Mouse (Mus musculus): Measurements from ENCODE around the gene Slc1a2. TPM values are rescaled to one million over a fixed set of nuclear protein-coding genes. Genes with fewer than 3 reads are reported as not detected.

Slc1a2 gene
- polyA plus RNA-seq, 1 experiment from 2014 or later = 22.3 TPM

DNA sequence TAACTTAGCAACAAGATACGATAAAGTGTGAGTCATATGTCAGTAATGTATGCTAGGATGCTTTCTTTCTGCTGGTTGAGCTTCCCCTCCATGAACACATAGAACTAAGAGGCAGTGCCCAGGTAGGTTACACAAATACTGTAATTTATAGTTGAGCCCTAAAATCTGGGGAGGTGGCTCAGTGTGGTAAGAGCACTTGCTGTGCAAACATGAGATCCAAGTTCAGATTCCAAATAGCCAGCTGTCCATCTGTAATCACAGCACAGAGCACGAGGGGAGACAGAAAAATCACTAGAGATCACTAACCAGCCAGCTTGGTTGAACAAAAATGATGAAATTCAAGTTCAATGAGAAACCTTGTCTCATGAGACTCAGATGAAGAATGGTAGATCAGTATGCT lies 63.4 kb downstream of the Slc1a2 start:
- no peak overlapping the region for H3K9ac ChIP-seq (replicated peaks)
- WGBS = 80% methylated on average over 2 of the region's 2 CpGs
- no peaks in the 10 kb centered on the region for H3K36me3 ChIP-seq
- H3K27ac ChIP-seq (replicated peaks) = no peak overlapping the region
- H3K9me3 ChIP-seq (replicated peaks) = no peaks in the 10 kb centered on the region
- no peaks in the 10 kb centered on the region for H3K27me3 ChIP-seq (replicated peaks)
- no peaks in the 10 kb centered on the region for H3K4me1 ChIP-seq
- no peak for ATAC-seq (ENCODE audit: low FRiP score)
- H3K4me3 ChIP-seq (replicated peaks) = no peak overlapping the region
- no peak overlapping the region for H3K4me2 ChIP-seq

DNA sequence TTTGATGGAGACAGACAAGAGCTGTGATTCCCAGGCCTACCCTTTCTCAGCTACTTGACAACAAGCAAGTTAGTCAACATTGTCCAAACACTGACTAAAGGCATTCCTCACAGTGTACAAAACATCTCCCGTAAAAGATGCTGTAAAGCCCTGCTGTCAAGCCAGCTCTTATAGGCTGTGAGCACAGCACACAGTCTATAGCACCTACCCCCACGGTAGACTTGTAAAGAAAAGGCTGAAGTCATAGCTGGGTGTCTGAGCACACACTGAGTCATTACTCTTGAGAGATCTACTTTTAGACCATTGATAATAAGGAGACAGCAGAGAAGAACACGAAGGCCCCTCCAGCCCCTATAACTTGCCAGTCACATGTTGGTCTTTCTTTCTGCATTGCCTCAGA lies 66.6 kb downstream of the Slc1a2 start:
- Histone ChIP-seq H3K27ac (replicated peaks) (no peak overlapping the region), H3K9me3 (replicated peaks) (no peaks in the 10 kb centered on the region), H3K27me3 (replicated peaks) (no peaks in the 10 kb centered on the region), H3K36me3 (no peaks in the 10 kb centered on the region), H3K4me3 (replicated peaks) (no peak overlapping the region), H3K4me1 (peaks cover 4% of the 10 kb centered on the region; the same call in 1 of the 2 replicates), H3K4me2 (no peak overlapping the region), H3K9ac (replicated peaks) (no peak overlapping the region)
- ATAC-seq (ENCODE audit: low FRiP score) = no peak
- WGBS = 65% methylated on average over 3 of the region's 3 CpGs

- 36% methylated on average over 5 of the region's 5 CpGs for WGBS
- no peak overlapping the region; the same call in 1 of the 2 replicates for H3K27ac ChIP-seq (replicated peaks)
- ATAC-seq (ENCODE audit: low FRiP score) = no peak
- H3K4me3 ChIP-seq (replicated peaks) = no peak overlapping the region
- H3K4me1 ChIP-seq = peaks cover 21% of the 10 kb centered on the region
- H3K9me3 ChIP-seq (replicated peaks) = no peaks in the 10 kb centered on the region
- no peak overlapping the region for H3K4me2 ChIP-seq
- no peaks in the 10 kb centered on the region for H3K36me3 ChIP-seq
- no peak overlapping the region for H3K9ac ChIP-seq (replicated peaks)
- H3K27me3 ChIP-seq (replicated peaks) = no peaks in the 10 kb centered on the region
Observed at GRCm38 (mm10) chr2:102730386-102730785, 71.9 kb downstream of the Slc1a2 start.

- Histone ChIP-seq H3K27me3 (replicated peaks) (no peaks in the 10 kb centered on the region), H3K9me3 (replicated peaks) (no peaks in the 10 kb centered on the region), H3K4me3 (replicated peaks) (no peak overlapping the region), H3K36me3 (no peaks in the 10 kb centered on the region), H3K27ac (replicated peaks) (no peak overlapping the region; the same call in 1 of the 2 replicates), H3K4me1 (peaks cover 21% of the 10 kb centered on the region), H3K9ac (replicated peaks) (no peak overlapping the region), H3K4me2 (no peak overlapping the region)
- ATAC-seq (ENCODE audit: low FRiP score) = no peak
- WGBS = 45% methylated on average over 8 of the region's 8 CpGs
Observed at GRCm38 (mm10) chr2:102730788-102731187, 72.3 kb downstream of the Slc1a2 start.

GRCm38 (mm10) chr2:102733128-102733527 lies 74.7 kb downstream of the Slc1a2 start:
- H3K36me3 ChIP-seq = peaks cover 5% of the 10 kb centered on the region; the same call in 1 of the 2 replicates
- H3K9me3 ChIP-seq (replicated peaks) = no peaks in the 10 kb centered on the region
- no peak overlapping the region for H3K27ac ChIP-seq (replicated peaks)
- H3K27me3 ChIP-seq (replicated peaks) = no peaks in the 10 kb centered on the region
- no peak overlapping the region for H3K4me2 ChIP-seq
- ATAC-seq (ENCODE audit: low FRiP score) = no peak
- no peak overlapping the region for H3K9ac ChIP-seq (replicated peaks)
- peaks cover 21% of the 10 kb centered on the region for H3K4me1 ChIP-seq
- 91% methylated on average over 4 of the region's 4 CpGs for WGBS
- H3K4me3 ChIP-seq (replicated peaks) = no peak overlapping the region

DNA sequence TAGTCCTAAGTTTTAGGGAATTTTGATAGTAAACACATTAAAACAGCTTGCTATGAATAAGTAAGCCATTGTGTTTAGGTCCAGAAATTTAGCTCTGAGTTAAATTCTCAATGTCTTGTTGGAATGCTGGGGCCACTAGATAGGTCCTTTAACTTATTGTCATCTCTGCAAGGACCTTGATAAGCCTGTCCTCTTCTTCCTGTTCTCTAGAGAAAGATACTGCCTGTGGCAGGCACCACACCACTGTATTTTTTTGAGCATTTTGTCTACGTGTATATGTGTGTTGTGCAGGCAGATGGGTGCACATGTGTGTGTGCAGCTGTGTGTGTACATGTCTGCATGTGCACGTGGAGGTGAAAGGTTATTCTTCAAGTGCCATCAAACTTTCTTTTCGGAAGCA lies 75.6 kb downstream of the Slc1a2 start:
- H3K4me2 ChIP-seq = no peak overlapping the region
- no peaks in the 10 kb centered on the region for H3K9me3 ChIP-seq (replicated peaks)
- no peak overlapping the region for H3K27ac ChIP-seq (replicated peaks)
- H3K9ac ChIP-seq (replicated peaks) = no peak overlapping the region
- ATAC-seq (ENCODE audit: low FRiP score) = no peak
- no peaks in the 10 kb centered on the region for H3K27me3 ChIP-seq (replicated peaks)
- peaks cover 12% of the 10 kb centered on the region for H3K36me3 ChIP-seq
- 88% methylated on average over 3 of the region's 3 CpGs for WGBS
- no peak overlapping the region for H3K4me3 ChIP-seq (replicated peaks)
- peaks cover 21% of the 10 kb centered on the region for H3K4me1 ChIP-seq

DNA sequence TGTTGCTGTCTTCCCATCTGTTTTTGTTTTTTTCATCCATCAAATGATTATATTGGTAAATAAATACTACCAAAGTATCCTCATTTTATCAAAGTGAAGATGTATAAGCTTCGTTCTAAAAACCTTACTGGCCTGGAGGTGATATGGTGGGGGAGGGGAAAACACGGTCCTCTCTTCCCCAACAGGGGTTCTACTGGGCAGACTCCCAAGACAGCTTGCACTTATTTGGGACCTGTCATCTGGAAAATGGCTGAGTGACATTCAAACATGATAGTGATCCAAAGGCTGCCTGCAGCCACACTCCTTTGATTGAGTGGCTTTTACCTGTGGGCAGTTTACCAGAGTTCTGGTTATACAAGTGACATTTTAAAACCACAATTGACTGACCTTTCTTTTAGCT lies 76.6 kb downstream of the Slc1a2 start:
- WGBS = 79% methylated on average over 2 of the region's 2 CpGs
- Histone ChIP-seq H3K27ac (replicated peaks) (no peak overlapping the region), H3K4me3 (replicated peaks) (no peak overlapping the region), H3K4me1 (peaks cover 17% of the 10 kb centered on the region), H3K9me3 (replicated peaks) (no peaks in the 10 kb centered on the region), H3K36me3 (peaks cover 17% of the 10 kb centered on the region), H3K9ac (replicated peaks) (no peak overlapping the region), H3K4me2 (no peak overlapping the region), H3K27me3 (replicated peaks) (no peaks in the 10 kb centered on the region)
- no peak for ATAC-seq (ENCODE audit: low FRiP score)

GRCm38 (mm10) chr2:102735811-102736210 lies 77.4 kb downstream of the Slc1a2 start:
- no peak for ATAC-seq (ENCODE audit: low FRiP score)
- Histone ChIP-seq H3K4me1 (peaks cover 9% of the 10 kb centered on the region), H3K27me3 (replicated peaks) (no peaks in the 10 kb centered on the region), H3K4me3 (replicated peaks) (no peak overlapping the region), H3K9me3 (replicated peaks) (no peaks in the 10 kb centered on the region), H3K36me3 (peaks cover 21% of the 10 kb centered on the region), H3K9ac (replicated peaks) (no peak overlapping the region), H3K27ac (replicated peaks) (no peak overlapping the region), H3K4me2 (no peak overlapping the region)
- 93% methylated on average over 9 of the region's 9 CpGs for WGBS

- 0 out of 2 replicates have a peak, but pooled peaks cover 4% of the 10 kb centered on the region for H3K4me1 ChIP-seq
- H3K4me2 ChIP-seq = no peak overlapping the region
- no peak overlapping the region for H3K9ac ChIP-seq (replicated peaks)
- H3K27ac ChIP-seq (replicated peaks) = no peak overlapping the region
- 92% methylated on average over 5 of the region's 5 CpGs for WGBS
- no peak for ATAC-seq (ENCODE audit: low FRiP score)
- H3K9me3 ChIP-seq (replicated peaks) = no peaks in the 10 kb centered on the region
- H3K36me3 ChIP-seq = peaks cover 21% of the 10 kb centered on the region
- no peak overlapping the region for H3K4me3 ChIP-seq (replicated peaks)
- H3K27me3 ChIP-seq (replicated peaks) = no peaks in the 10 kb centered on the region
Observed at GRCm38 (mm10) chr2:102736490-102736889, 78.0 kb downstream of the Slc1a2 start.

GRCm38 (mm10) chr2:102738852-102739251 lies 80.4 kb downstream of the Slc1a2 start:
- 84% methylated on average over 1 of the region's 1 CpGs for WGBS
- no peak overlapping the region for H3K9ac ChIP-seq (replicated peaks)
- no peak for ATAC-seq (ENCODE audit: low FRiP score)
- H3K27me3 ChIP-seq (replicated peaks) = no peaks in the 10 kb centered on the region
- H3K9me3 ChIP-seq (replicated peaks) = no peaks in the 10 kb centered on the region
- H3K4me2 ChIP-seq = no peak overlapping the region
- no peak overlapping the region for H3K4me3 ChIP-seq (replicated peaks)
- no peaks in the 10 kb centered on the region for H3K4me1 ChIP-seq
- H3K27ac ChIP-seq (replicated peaks) = no peak overlapping the region
- H3K36me3 ChIP-seq = peaks cover 21% of the 10 kb centered on the region

DNA sequence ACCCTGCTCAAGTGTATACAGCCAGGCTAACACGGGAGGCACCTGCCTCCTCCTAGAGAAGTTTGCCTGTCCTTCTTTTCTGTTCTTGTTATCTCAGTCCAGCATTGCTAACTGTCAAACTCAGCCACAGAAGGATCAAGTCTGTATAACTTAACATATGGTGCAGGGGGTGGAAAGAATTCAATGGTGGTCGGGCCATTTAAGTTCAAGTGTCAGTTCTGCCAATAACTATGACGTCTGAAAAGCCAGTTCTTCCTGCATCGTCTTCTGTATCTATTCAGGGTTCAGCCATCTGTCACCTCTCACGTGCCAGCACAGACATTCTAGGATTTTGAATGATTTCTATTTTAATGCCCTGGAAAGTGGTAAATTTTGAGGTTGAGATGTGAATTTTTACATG lies 84.2 kb downstream of the Slc1a2 start:
- no peak overlapping the region for H3K4me3 ChIP-seq (replicated peaks)
- 77% methylated on average over 5 of the region's 5 CpGs for WGBS
- no peak overlapping the region for H3K4me2 ChIP-seq
- no peaks in the 10 kb centered on the region for H3K27me3 ChIP-seq (replicated peaks)
- H3K4me1 ChIP-seq = peaks cover 12% of the 10 kb centered on the region
- no peak overlapping the region for H3K9ac ChIP-seq (replicated peaks)
- no peak overlapping the region for H3K27ac ChIP-seq (replicated peaks)
- H3K36me3 ChIP-seq = peaks cover 18% of the 10 kb centered on the region
- H3K9me3 ChIP-seq (replicated peaks) = no peaks in the 10 kb centered on the region
- ATAC-seq (ENCODE audit: low FRiP score) = no peak

DNA sequence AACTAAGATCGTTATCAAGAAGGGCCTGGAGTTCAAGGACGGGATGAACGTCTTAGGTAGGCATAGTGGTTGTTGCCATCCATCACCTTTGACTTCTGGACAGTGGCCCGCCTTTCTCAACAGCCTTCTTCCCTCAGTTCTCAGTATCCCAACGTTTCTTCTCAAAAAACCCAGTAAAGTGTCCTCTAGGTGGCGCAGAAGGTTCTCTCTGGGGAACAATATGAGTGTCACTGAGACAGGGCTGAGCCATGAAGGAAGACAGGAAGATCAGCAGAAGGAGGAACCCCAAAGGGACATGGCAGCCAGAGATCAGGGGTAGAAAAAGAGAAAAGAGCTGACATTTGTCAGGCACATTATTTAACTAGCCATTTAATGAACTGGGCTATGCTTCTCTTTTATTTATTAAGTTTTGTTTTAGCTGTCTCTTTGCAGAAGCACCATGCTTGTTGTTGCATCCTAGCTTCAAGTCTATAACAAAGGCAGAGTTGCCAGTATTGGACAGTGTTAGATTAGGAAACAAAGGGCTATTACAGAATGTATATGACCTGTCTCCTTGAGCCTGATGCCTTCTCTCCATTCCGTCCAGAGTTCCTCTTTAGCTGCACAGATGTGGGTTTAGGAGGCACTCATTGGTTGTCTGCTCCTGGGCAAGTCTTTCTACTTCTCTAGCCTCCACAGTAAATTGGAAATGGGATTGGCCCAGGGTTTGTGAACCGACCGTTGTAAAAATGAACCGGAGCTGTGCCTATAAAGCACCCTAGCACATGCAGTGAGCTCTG lies 85.6 kb downstream of the Slc1a2 start:
- H3K27me3 ChIP-seq (replicated peaks) = no peaks in the 10 kb centered on the region
- H3K36me3 ChIP-seq = peaks cover 9% of the 10 kb centered on the region
- H3K27ac ChIP-seq (replicated peaks) = 0 out of 2 replicates have a peak overlapping the region, but pooled peaks have one; percentile 69
- 57% methylated on average over 10 of the region's 10 CpGs for WGBS
- H3K9me3 ChIP-seq (replicated peaks) = no peaks in the 10 kb centered on the region
- H3K9ac ChIP-seq (replicated peaks) = no peak overlapping the region
- ATAC-seq (ENCODE audit: low FRiP score) = no peak
- no peak overlapping the region for H3K4me3 ChIP-seq (replicated peaks)
- H3K4me1 ChIP-seq = peaks cover 12% of the 10 kb centered on the region
- no peak overlapping the region for H3K4me2 ChIP-seq

All from neural tube, embryonic 15.5 days (tissue).